Mouse (Mus musculus) limb, embryonic 13.5 days (tissue): ENCODE results near the gene Tchp. TPM values are rescaled to one million over a fixed set of nuclear protein-coding genes. Genes with fewer than 3 reads are reported as not detected.

Experiments used
- ATAC-seq: fragments of 200-750 bp; cut with Nextera tagmentation; 2 replicates; pipeline ENCODE4 v1.8.0; 2017; ENCODE audit warnings: low read depth, moderate number of reproducible peaks, moderate TSS enrichment; ENCODE audit not compliant: low FRiP score
- H3K27ac ChIP-seq: fragments of 300-500 bp; sonication (generic); 2 replicates; pipeline ENCODE4 v1.5.1; 2015; ENCODE audit warnings: inconsistent platforms, mild to moderate bottlenecking, moderate library complexity
- H3K27me3 ChIP-seq: fragments of 300-500 bp; sonication (generic); 2 replicates; pipeline ENCODE4 v1.6.1; 2015; ENCODE audit warnings: mild to moderate bottlenecking, inconsistent platforms
- H3K36me3 ChIP-seq: fragments of 300-500 bp; sonication (generic); 2 replicates; pipeline ENCODE4 v1.6.1; 2015; ENCODE audit warnings: inconsistent platforms, mild to moderate bottlenecking, moderate library complexity
- H3K4me1 ChIP-seq: fragments of 300-500 bp; sonication (generic); 2 replicates; pipeline ENCODE4 v1.6.1; 2015; ENCODE audit warnings: inconsistent platforms
- H3K4me2 ChIP-seq: fragments of 300-500 bp; sonication (generic); replicated peaks from 2 replicates; pipeline ENCODE4 v1.6.1; 2015; ENCODE audit warnings: inconsistent platforms, mild to moderate bottlenecking, moderate library complexity
- H3K4me3 ChIP-seq: fragments of 300-500 bp; sonication (generic); 2 replicates; pipeline ENCODE4 v1.5.1; 2015; ENCODE audit warnings: moderate library complexity, mild to moderate bottlenecking, inconsistent platforms
- H3K9ac ChIP-seq: fragments of 300-500 bp; sonication (generic); 2 replicates; pipeline ENCODE4 v1.6.1; 2015; ENCODE audit warnings: mild to moderate bottlenecking, inconsistent platforms
- H3K9me3 ChIP-seq: fragments of 300-500 bp; sonication (generic); 2 replicates; pipeline ENCODE4 v1.6.1; 2016; ENCODE audit warnings: inconsistent platforms
- WGBS: fragments of 180-500 bp; shearing (Covaris S2); methylation state at CpG from one replicate; pipeline ENCODE4 v1.1.7; 2015; 5-methylcytosine and 5-hydroxymethylcytosine counted together
- polyA plus RNA-seq: library from polyadenylated mRNA; unstranded; fragments of >200 nt; fragmentation: Nextera tagmentation; extraction: Ambion mirVana; gene quantifications from 2 replicates; pipeline ENCODE4 v1.2.1, GENCODE M21; 2015

The Tchp gene
- polyA plus RNA-seq, 1 experiment from 2014 or later: 19.4 TPM

DNA sequence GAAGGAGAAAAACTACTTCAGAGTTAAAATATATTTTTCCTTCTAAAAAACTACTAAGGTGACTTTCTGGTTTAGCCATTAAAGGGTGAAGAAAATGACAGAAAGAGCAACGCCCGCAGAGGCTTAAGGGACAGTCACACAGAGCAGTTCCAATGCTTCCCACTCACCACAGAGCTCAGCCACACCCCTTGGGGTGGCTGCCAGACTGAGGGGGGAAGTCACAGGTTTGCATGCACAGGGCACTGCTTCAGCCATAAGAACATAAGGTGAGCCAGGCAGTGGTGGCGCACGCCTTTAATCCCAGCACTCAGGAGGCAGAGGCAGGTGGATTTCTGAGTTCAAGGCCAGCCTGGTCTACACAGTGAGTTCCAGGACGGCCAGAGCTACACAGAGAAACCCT is 38.0 kb downstream of the Tchp start:
- no peak overlapping the region for H3K4me3 ChIP-seq
- no peaks in the 10 kb centered on the region for H3K9me3 ChIP-seq
- H3K4me1 ChIP-seq: no peaks in the 10 kb centered on the region
- ATAC-seq: no peak
- H3K27ac ChIP-seq: no peak overlapping the region
- H3K9ac ChIP-seq: no peak overlapping the region
- H3K36me3 ChIP-seq: peaks cover 84% of the 10 kb centered on the region
- no peaks in the 10 kb centered on the region for H3K27me3 ChIP-seq
- no peak overlapping the region for H3K4me2 ChIP-seq
- WGBS: 86% methylated on average over 5 of the region's 5 CpGs

DNA sequence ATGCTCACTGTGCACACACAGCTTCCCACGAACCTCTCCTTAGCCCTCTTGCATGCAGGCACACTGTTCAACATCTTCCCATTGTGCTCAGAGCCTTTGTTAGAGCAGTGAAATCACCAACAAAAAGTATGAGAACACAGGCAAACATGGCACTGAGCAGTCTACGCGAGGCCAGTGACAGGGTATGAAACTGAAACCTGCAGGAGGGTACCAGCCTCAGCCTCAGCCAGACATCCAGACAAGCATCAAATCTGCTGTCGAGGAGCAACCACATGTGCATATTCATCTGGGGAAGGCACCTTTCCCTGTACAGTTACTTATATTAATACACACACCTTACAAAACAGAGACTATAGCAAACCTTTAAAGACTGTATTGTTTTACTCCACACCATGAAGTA is 39.3 kb downstream of the Tchp start:
- Histone ChIP-seq H3K9me3 (no peaks in the 10 kb centered on the region), H3K36me3 (peaks cover 86% of the 10 kb centered on the region), H3K27ac (no peak overlapping the region), H3K27me3 (no peaks in the 10 kb centered on the region), H3K4me1 (no peaks in the 10 kb centered on the region), H3K4me3 (no peak overlapping the region), H3K9ac (no peak overlapping the region), H3K4me2 (no peak overlapping the region)
- ATAC-seq: no peak
- WGBS: 92% methylated on average over 4 of the region's 4 CpGs

DNA sequence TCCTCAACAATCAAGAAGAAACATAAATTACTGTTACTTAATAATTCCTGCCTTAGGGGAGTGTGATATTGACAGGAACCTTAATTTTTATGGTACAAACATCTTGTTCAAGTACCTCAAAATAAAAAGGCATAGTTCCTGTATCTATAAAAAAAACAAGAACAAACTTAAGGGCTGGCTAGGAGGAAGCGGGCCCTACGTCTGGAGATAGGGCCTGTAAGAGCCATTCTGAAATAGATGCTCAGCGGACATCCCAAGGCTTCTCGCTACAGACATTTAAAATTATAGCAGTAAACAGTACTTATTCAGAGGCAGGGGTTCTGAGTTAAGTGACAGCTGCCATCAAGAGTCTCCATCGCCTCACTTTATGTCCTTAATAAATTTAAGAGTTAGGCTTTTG is 40.0 kb downstream of the Tchp start:
- Histone ChIP-seq H3K27ac (no peak overlapping the region), H3K4me3 (no peak overlapping the region), H3K9me3 (no peaks in the 10 kb centered on the region), H3K36me3 (peaks cover 86% of the 10 kb centered on the region), H3K4me2 (no peak overlapping the region), H3K9ac (no peak overlapping the region), H3K27me3 (no peaks in the 10 kb centered on the region), H3K4me1 (no peaks in the 10 kb centered on the region)
- WGBS: 92% methylated on average over 5 of the region's 5 CpGs
- no peak for ATAC-seq

DNA sequence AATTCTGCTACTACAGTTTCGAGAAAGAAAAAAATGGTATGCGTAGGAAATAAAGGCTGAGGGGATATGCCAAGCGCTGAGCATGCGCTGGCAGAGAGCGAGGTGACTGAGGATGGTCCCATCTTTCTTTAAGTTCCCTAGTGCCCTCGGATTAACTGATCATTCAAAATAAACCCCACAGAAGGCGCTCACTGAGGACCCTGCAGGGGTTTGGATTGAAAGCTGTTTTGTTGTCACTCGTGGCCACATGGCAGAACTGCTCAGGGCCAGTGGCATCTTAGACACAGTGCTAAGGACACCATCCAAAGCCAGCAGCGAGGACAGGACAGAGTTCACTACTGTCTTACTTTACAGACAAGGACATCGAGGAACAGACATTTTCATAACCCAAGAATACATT is 42.8 kb downstream of the Tchp start:
- H3K4me1 ChIP-seq: no peaks in the 10 kb centered on the region
- peaks cover 85% of the 10 kb centered on the region for H3K36me3 ChIP-seq
- H3K27me3 ChIP-seq: no peaks in the 10 kb centered on the region
- 84% methylated on average over 10 of the region's 10 CpGs for WGBS
- H3K4me3 ChIP-seq: no peak overlapping the region
- no peak for ATAC-seq
- H3K9me3 ChIP-seq: no peaks in the 10 kb centered on the region
- no peak overlapping the region for H3K4me2 ChIP-seq
- H3K9ac ChIP-seq: no peak overlapping the region
- no peak overlapping the region for H3K27ac ChIP-seq

DNA sequence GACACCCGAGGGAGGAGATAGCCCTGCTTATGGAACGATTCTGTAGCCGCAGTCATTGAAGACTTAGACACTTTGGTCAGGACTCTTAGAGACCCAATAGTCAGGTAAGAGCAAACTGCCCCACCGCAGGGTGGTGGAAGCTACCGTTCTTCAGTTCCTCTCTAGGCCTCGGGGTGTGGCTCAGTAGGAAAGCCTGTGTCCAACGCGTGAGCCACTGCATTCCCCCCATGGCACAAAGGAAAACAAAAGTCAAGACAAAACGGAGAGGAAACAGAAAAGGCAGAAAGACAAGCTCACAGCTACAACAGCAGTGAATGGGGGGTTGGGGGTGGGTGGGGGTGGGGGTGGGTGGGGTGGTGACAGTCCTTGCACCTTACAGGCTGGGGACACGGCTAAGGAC is 44.8 kb downstream of the Tchp start:
- 92% methylated on average over 10 of the region's 10 CpGs for WGBS
- no peaks in the 10 kb centered on the region for H3K27me3 ChIP-seq
- H3K4me3 ChIP-seq: no peak overlapping the region
- no peaks in the 10 kb centered on the region for H3K9me3 ChIP-seq
- no peaks in the 10 kb centered on the region for H3K4me1 ChIP-seq
- H3K36me3 ChIP-seq: peaks cover 87% of the 10 kb centered on the region
- no peak overlapping the region for H3K4me2 ChIP-seq
- H3K9ac ChIP-seq: no peak overlapping the region
- no peak overlapping the region for H3K27ac ChIP-seq
- ATAC-seq: no peak

DNA sequence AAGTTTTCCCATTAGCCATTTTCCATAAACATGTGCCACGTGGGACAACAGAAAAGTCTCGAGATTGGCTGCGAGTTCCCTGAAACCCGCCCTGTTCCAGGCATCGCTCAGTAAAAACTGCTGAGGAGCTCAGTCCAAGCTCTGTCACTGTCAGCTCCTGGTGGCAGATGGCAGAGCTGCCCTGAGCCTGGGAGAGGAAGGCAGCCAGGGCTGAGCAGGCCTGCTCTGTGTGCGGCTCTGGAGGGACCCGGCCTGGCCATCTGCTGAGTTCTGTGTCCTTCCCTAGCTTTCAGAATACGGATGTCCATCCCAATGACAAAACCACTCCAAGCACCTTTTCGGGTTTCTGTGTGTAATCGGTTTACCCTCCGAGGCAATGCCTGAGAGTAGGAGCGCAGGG is 45.8 kb downstream of the Tchp start:
- 90% methylated on average over 12 of the region's 12 CpGs for WGBS
- Histone ChIP-seq H3K4me2 (no peak overlapping the region), H3K27ac (no peak overlapping the region), H3K9me3 (no peaks in the 10 kb centered on the region), H3K4me3 (no peak overlapping the region), H3K27me3 (no peaks in the 10 kb centered on the region), H3K36me3 (peaks cover 91% of the 10 kb centered on the region), H3K9ac (no peak overlapping the region), H3K4me1 (no peaks in the 10 kb centered on the region)
- ATAC-seq: no peak

DNA sequence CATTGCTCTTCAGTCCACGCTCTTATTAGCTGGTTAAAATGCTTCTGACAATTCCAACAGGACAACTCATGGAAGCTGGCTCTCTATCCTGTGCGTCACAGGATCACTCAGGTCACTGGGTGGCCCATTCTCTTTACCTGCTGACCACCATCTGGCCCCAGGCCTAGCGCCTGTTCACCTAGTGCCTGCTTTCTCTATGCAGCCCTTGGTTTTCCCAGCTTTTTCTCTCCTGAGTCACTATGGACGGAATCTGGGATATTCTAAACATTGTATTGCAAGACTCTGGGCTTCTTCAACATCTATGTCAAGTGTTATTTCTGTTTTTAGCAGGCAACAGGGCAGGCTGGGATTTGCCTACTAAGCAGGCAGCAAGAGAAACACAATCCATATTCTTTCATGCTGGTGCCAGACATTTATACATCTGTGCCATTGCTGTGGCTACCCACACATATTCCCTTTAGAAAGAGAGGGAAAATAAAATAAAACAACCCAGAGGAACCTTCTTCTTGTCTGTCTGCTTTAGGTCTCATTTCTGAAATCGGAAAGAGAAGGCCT is 52.1 kb downstream of the Tchp start:
- H3K27ac ChIP-seq: no peak overlapping the region
- no peak for ATAC-seq
- no peaks in the 10 kb centered on the region for H3K4me1 ChIP-seq
- H3K4me2 ChIP-seq: no peak overlapping the region
- H3K4me3 ChIP-seq: no peak overlapping the region
- H3K27me3 ChIP-seq: no peaks in the 10 kb centered on the region
- 98% methylated on average over 5 of the region's 5 CpGs for WGBS
- H3K9ac ChIP-seq: no peak overlapping the region
- H3K36me3 ChIP-seq: peaks cover 94% of the 10 kb centered on the region
- H3K9me3 ChIP-seq: no peaks in the 10 kb centered on the region

DNA sequence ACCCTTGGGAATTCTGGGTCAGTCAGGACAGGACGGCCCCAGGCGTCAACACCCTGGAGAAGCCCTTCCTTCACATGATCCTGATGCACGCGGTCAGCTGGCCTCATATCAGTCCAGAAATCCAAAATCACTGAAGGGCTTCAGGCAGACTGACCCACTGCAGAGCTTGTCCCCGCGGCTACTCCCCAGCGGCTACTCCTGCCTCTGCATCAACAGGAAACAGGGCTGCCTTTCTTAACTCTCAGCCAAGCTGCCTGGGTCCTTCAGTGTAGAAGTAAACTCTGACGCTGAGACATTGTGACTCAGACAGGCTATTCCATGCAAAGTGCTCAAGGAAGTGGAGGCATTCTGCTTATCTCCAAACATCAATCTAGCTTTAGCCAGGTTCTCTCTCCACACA is 54.4 kb downstream of the Tchp start:
- 89% methylated on average over 8 of the region's 8 CpGs for WGBS
- H3K9me3 ChIP-seq: no peaks in the 10 kb centered on the region
- H3K4me3 ChIP-seq: no peak overlapping the region
- H3K4me2 ChIP-seq: no peak overlapping the region
- peaks cover 89% of the 10 kb centered on the region for H3K36me3 ChIP-seq
- no peaks in the 10 kb centered on the region for H3K27me3 ChIP-seq
- H3K9ac ChIP-seq: no peak overlapping the region
- ATAC-seq: no peak
- no peak overlapping the region for H3K27ac ChIP-seq
- no peaks in the 10 kb centered on the region for H3K4me1 ChIP-seq

DNA sequence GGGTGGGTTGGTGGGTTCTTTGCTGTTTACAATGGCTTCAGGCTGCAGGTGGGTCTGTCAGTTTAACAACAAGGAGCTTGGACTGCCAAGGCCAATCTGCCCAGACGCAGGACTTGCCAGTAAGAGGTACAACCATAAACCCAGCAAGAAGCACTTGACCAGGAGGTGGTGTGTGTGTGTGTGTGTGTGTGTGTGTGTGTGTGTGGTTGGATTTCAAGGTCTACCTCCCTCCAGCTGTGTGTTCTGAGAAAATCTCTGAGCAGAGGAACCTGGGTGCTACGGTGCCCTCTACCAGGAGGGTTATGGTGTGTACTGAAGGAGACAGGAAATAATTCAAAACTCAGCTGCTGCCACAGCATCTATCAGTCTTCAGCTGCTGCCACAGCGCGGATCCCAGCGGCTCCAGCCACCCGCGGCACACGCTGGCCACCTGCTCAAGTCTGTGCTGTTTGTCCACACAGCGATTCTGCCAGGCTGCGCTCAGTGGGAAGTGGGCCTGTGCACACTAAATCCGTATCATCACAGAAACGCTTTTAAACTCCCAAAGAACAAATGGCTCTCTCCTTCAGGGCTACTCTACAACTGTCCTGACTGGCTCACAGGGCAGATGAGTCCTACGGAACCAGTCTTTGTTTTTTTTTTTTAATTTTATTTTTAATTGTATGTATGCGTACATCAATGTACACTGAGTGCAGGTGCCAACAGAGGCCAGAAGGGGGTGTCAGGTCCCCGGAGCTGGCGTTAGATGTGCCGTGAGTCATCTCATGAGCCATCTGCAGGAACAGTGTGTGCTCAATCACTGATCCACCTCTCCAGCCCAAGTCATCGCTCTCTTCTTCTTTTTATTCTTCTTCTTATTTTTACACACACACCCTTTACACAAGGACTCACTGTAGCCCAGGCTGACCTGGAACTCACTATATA is 57.5 kb downstream of the Tchp start:
- H3K9me3 ChIP-seq: no peaks in the 10 kb centered on the region
- peaks cover 60% of the 10 kb centered on the region for H3K36me3 ChIP-seq
- no peaks in the 10 kb centered on the region for H3K27me3 ChIP-seq
- no peaks in the 10 kb centered on the region for H3K4me1 ChIP-seq
- H3K27ac ChIP-seq: no peak overlapping the region
- WGBS: 88% methylated on average over 18 of the region's 18 CpGs
- ATAC-seq: no peak
- H3K4me2 ChIP-seq: no peak overlapping the region
- no peak overlapping the region for H3K9ac ChIP-seq
- no peak overlapping the region for H3K4me3 ChIP-seq

DNA sequence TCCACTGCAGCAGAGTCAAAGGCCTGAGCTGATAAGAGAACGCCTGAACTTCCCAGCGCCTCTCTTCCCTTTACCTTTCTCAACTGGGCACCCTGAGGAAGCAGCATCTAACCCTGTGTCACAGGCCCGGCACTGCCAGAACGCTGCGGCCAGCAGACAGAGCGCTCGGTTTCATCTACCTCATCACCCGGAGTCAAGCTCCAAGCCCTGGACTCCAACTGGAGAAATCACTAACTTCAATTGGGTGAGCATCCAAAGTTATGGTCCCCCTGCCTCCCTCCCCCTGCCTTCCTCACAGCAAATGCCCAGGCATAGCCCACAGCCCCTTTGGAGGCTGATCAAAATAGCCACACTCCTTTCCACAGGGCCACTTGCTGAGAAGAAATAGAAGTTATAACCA is 59.1 kb downstream of the Tchp start:
- WGBS: 94% methylated on average over 8 of the region's 8 CpGs
- Histone ChIP-seq H3K9ac (no peak overlapping the region), H3K27ac (no peak overlapping the region), H3K4me2 (no peak overlapping the region), H3K9me3 (no peaks in the 10 kb centered on the region), H3K4me3 (no peak overlapping the region), H3K4me1 (peaks cover 9% of the 10 kb centered on the region), H3K27me3 (no peaks in the 10 kb centered on the region), H3K36me3 (peaks cover 44% of the 10 kb centered on the region)
- no peak for ATAC-seq

DNA sequence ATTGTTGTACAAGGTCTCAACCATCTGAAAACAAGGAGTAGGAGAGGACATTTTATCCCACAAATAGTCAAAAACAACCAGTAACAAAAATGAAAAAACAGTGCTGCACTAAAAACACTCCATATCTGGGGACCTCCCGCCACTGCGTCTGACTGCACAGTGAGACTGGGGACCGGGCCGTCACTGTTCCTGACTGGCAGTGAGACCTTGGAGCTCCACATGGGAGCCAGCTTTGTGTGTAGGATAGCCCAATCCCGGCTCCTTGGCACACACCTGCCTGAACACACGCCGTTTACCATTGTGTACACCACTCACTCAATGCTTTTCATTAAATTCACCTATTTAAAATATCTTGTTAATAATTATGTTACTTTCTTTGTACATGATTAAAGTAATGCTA is 59.6 kb downstream of the Tchp start:
- no peak overlapping the region for H3K4me3 ChIP-seq
- no peak overlapping the region for H3K27ac ChIP-seq
- WGBS: 88% methylated on average over 7 of the region's 7 CpGs
- no peak overlapping the region for H3K4me2 ChIP-seq
- ATAC-seq: no peak
- no peaks in the 10 kb centered on the region for H3K9me3 ChIP-seq
- peaks cover 39% of the 10 kb centered on the region for H3K36me3 ChIP-seq
- no peaks in the 10 kb centered on the region for H3K27me3 ChIP-seq
- H3K4me1 ChIP-seq: peaks cover 14% of the 10 kb centered on the region
- no peak overlapping the region for H3K9ac ChIP-seq

DNA sequence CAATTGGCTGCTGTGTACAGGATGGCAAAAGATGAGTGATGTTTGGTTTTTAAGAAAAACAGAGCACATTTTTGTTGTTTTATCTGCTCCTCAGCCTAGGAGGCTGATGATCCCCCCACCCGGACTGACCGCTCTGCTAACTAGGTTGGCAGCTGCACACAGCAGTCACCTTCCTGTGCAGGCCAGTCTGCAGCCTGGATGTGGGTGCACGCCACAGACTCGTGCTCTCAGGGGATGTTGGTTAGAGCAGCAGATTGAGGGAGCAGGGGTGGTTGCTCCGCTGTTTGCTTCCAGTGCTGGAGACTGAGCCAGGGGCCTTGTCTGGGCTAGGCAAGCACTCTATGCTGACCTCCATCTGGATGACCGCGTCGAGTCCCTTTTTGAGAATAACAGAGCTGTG is 62.2 kb downstream of the Tchp start:
- Histone ChIP-seq H3K4me2 (no peak overlapping the region), H3K27me3 (no peaks in the 10 kb centered on the region), H3K9ac (no peak overlapping the region; the same call in 1 of the 2 replicates), H3K36me3 (peaks cover 14% of the 10 kb centered on the region), H3K27ac (no peak overlapping the region), H3K4me3 (no peak overlapping the region), H3K4me1 (peaks cover 17% of the 10 kb centered on the region), H3K9me3 (no peaks in the 10 kb centered on the region)
- no peak for ATAC-seq
- 92% methylated on average over 8 of the region's 8 CpGs for WGBS

DNA sequence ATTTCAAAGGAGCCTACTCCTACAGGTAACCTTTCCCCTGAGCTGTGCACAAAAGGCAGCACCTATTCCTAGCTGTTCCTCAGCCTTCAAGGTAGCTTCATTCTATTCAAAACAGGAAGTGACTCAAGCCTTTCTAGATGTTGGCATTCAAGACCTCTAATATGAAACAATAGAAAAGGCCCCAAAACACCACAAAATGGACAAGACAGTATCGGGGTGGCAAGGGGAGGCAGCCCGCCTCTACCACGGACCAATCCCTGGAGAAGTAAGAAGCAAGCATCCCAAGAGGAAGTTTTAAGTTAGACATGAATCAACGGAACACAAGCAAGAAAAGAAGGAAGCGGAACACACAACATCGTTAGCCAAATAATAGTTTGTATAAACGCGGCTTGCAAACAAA is 64.2 kb downstream of the Tchp start:
- H3K4me3 ChIP-seq: peak overlapping the region; percentile 100
- 74% methylated on average over 8 of the region's 8 CpGs for whole genome bisulfite sequencing
- H3K36me3 ChIP-seq: no peaks in the 10 kb centered on the region
- peaks cover 33% of the 10 kb centered on the region for H3K4me1 ChIP-seq
- H3K9me3 ChIP-seq: no peaks in the 10 kb centered on the region
- no peak overlapping the region for H3K27ac ChIP-seq
- H3K27me3 ChIP-seq: no peaks in the 10 kb centered on the region
- no peak for ATAC-seq
- peak overlapping the region; percentile 94 for H3K9ac ChIP-seq
- peak overlapping the region; percentile 93 for H3K4me2 ChIP-seq
